Mouse (Mus musculus) brain, embryonic 14.5 days (tissue): ENCODE results near the gene Cdc40.

Experiments
- CTCF ChIP-seq: fragments of 200-500 bp; IDR thresholded peaks from 2 replicates; pipeline ENCODE4 v1.5.1; 2012; ENCODE audit warnings: inconsistent platforms, mild to moderate bottlenecking, moderate library complexity, borderline replicate concordance; ENCODE audit not compliant: insufficient read depth, insufficient read length; ENCODE audit errors: extremely low read depth
- POLR2A ChIP-seq: fragments of 200-500 bp; IDR thresholded peaks from 2 replicates; pipeline ENCODE4 v1.6.1; 2012; ENCODE audit warnings: mild to moderate bottlenecking, inconsistent platforms, borderline replicate concordance; ENCODE audit not compliant: poor library complexity, insufficient read depth, insufficient read length, severe bottlenecking; ENCODE audit errors: extremely low read depth

GRCm38 (mm10) chr10:40857599-40857998 lies 25.5 kb downstream of the Cdc40 start:
- TF ChIP-seq CTCF = no peak
- TF ChIP-seq POLR2A = no peak
